Mouse (Mus musculus) bone marrow macrophage, adult 2 months (primary cell): Measurements from ENCODE around the gene Slx1b. TPM values are rescaled to one million over a fixed set of nuclear protein-coding genes. Genes with fewer than 3 reads are reported as not detected.

Experiments
- H3K27ac ChIP-seq: 2 replicates; pipeline ENCODE4 v1.5.1; 2012; ENCODE audit warnings: low read depth, low read length; ENCODE audit not compliant: insufficient read depth
- H3K4me1 ChIP-seq: 2 replicates; pipeline ENCODE4 v1.6.1; 2012; ENCODE audit warnings: low read length; ENCODE audit not compliant: control insufficient read depth, insufficient read depth
- H3K4me3 ChIP-seq: 2 replicates; pipeline ENCODE4 v1.5.1; 2012; ENCODE audit warnings: mild to moderate bottlenecking, low read length, moderate library complexity; ENCODE audit not compliant: insufficient read depth
- CTCF ChIP-seq: IDR thresholded peaks from 2 replicates; pipeline ENCODE4 v1.5.1; 2012; ENCODE audit warnings: low read depth, mild to moderate bottlenecking, low read length, moderate library complexity
- POLR2A ChIP-seq: IDR thresholded peaks from 2 replicates; pipeline ENCODE4 v1.6.1; 2012; ENCODE audit warnings: mild to moderate bottlenecking, low read depth, low read length, borderline replicate concordance
- polyA plus RNA-seq: library from polyadenylated mRNA; stranded (reverse); fragments of >200 nt; gene quantifications from 2 replicates; pipeline ENCODE4 v1.2.4, GENCODE M21; 2012; ENCODE audit not compliant: missing spikeins, insufficient read depth, insufficient read length

Slx1b gene
- polyA plus RNA-seq, 1 experiment: 8.4 TPM

GRCm38 (mm10) chr7:126679683-126680082, 15.9 kb downstream of the Slx1b start:
- no peak for TF ChIP-seq CTCF
- TF ChIP-seq POLR2A: no peak
- Histone ChIP-seq H3K4me3 (no peak overlapping the region), H3K4me1 (peaks cover 22% of the 10 kb centered on the region), H3K27ac (no peak overlapping the region)

GRCm38 (mm10) chr7:126678545-126679341, 16.8 kb downstream of the Slx1b start:
- no peak overlapping the region for H3K4me3 ChIP-seq
- peaks cover 22% of the 10 kb centered on the region for H3K4me1 ChIP-seq
- no peak overlapping the region for H3K27ac ChIP-seq
- TF ChIP-seq POLR2A (no peak), CTCF (no peak)

- Histone ChIP-seq H3K27ac (peak overlapping the region; percentile 68), H3K4me1 (peaks cover 22% of the 10 kb centered on the region), H3K4me3 (no peak overlapping the region)
- TF ChIP-seq POLR2A (no peak), CTCF (no peak)
Measured at GRCm38 (mm10) chr7:126676631-126677220, 18.9 kb downstream of the Slx1b start.

GRCm38 (mm10) chr7:126676207-126676606, 19.4 kb downstream of the Slx1b start, which contains the start of gene Sult1a1:
Gene Sult1a1, minus strand, starts transcription at chr7:126676432.
- TF ChIP-seq POLR2A: no peak
- TF ChIP-seq CTCF: no peak
- peak within 1 kb of the TSS; percentile 29 for H3K4me3 ChIP-seq
- peak within 1 kb of the TSS; percentile 68 for H3K27ac ChIP-seq
- H3K4me1 ChIP-seq: peaks cover 22% of the 10 kb centered on the region

- Histone ChIP-seq H3K4me3 (no peak overlapping the region), H3K27ac (peak overlapping the region; percentile 53)
Measured at GRCm38 (mm10) chr7:126675104-126675503, 20.5 kb downstream of the Slx1b start.

GRCm38 (mm10) chr7:126672111-126672510, 23.5 kb downstream of the Slx1b start:
- H3K4me1 ChIP-seq: peaks cover 37% of the 10 kb centered on the region
- H3K4me3 ChIP-seq: no peak overlapping the region
- no peak overlapping the region for H3K27ac ChIP-seq
- TF ChIP-seq POLR2A (no peak), CTCF (no peak)

More at GRCm38 (mm10) chr7:126675104-126675503, 20.5 kb downstream of the Slx1b start:
- TF ChIP-seq POLR2A: no peak
- peaks cover 22% of the 10 kb centered on the region for H3K4me1 ChIP-seq

GRCm38 (mm10) chr7:126670152-126670551, 25.4 kb downstream of the Slx1b start:
- no peak overlapping the region for H3K4me3 ChIP-seq
- TF ChIP-seq POLR2A (no peak), CTCF (no peak)
- H3K27ac ChIP-seq: no peak overlapping the region
- peaks cover 19% of the 10 kb centered on the region for H3K4me1 ChIP-seq

GRCm38 (mm10) chr7:126668452-126668851, 27.1 kb downstream of the Slx1b start:
- peaks cover 17% of the 10 kb centered on the region for H3K4me1 ChIP-seq
- TF ChIP-seq CTCF: no peak
- TF ChIP-seq POLR2A: no peak
- H3K27ac ChIP-seq: no peak overlapping the region

GRCm38 (mm10) chr7:126667495-126668090, 28.0 kb downstream of the Slx1b start:
- H3K4me1 ChIP-seq: peaks cover 17% of the 10 kb centered on the region
- TF ChIP-seq POLR2A (no peak), CTCF (no peak)
- no peak overlapping the region for H3K27ac ChIP-seq
- no peak overlapping the region for H3K4me3 ChIP-seq

More at GRCm38 (mm10) chr7:126668452-126668851, 27.1 kb downstream of the Slx1b start:
- H3K4me3 ChIP-seq: no peak overlapping the region

- peaks cover 17% of the 10 kb centered on the region for H3K4me1 ChIP-seq
- TF ChIP-seq CTCF: no peak
- TF ChIP-seq POLR2A: no peak
- H3K27ac ChIP-seq: no peak overlapping the region
- H3K4me3 ChIP-seq: no peak overlapping the region
Measured at GRCm38 (mm10) chr7:126665269-126665668, 30.3 kb downstream of the Slx1b start.
